Mouse (Mus musculus) right cerebral cortex, postnatal 36 days (tissue): ENCODE results near the gene Uap1.

Experiments
- DNase-seq, 2 experiments: peaks; one replicate each; pipeline ENCODE4 v3.0.0; 2022; ENCODE audit warnings: low spot score in 2 of 2, mixed read lengths in 1 of 2

Uap1 gene

GRCm38 (mm10) chr1:170174814-170175332 is at the start of gene Uap1:
Gene Uap1, minus strand, starts transcription at chr1:170174957.
- DNase-seq, result peak; percentile 96 to 98

DNA sequence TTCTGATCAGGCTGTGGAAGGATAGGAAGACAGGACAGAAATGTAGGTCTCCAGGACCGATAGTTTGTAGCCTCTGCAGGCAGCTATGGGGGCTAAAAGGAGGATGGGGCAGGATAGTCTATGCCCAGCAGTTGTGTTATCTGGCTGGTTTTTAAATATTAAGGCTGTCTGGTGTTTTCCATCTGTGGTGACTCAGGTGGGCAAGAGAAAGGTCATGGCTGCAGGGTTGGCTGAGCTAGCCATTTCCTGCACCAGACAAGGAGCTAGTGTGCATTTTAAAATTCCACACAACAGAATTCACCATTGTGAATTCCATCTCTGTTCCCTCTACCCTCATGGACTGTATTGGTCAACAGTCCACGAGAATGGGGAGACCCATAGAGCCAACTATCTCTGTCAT is 48.5 kb upstream of the Uap1 start:
- no peak for DNase-seq

- DNase-seq, result no peak
Observed at GRCm38 (mm10) chr1:170220351-170220750, 45.6 kb upstream of the Uap1 start.

DNA sequence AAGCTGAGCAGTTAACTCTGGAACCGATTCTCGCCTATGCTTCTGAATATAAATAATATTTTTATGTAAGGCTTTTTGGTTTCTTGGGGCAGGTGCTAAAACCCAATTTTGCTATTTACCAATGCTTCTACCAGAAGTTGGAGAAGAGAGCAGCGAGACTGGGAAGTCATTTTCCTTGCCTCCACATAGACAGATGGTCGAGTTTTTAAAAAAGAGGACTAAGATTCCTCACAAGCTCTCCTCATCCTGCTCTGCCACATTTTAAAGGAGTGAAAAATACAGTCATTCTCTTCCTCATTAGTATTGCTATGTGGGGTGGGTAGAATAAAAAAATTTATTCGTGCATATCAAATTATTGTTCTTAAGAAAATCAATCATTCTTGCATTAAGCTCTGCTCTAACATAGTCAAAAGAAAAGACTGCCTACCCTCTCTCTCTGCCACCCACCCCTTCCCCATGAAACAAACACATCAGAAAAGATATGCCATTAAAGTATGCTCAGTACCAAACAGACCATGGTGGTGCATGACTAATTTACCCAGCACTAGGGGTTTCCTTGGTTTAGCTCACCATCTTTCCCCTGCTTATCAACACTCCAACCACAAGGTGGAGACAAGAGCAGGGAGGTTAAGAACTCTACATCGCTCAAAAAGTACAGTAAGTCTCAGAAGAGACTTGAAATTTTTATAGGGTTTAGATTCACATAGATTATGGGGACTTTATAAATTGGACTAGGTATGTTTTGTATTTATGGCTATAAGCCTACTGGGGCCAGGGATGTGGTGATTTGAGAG is 43.5 kb upstream of the Uap1 start:
- DNase-seq, result no peak

- DNase-seq, result no peak
Observed at GRCm38 (mm10) chr1:170215590-170215989, 40.8 kb upstream of the Uap1 start.

- DNase-seq, result peak; percentile 82 to 83
Observed at GRCm38 (mm10) chr1:170214757-170215522, 40.2 kb upstream of the Uap1 start, which contains the start of gene Uhmk1. Gene Uhmk1, minus strand, starts transcription at chr1:170215397.

GRCm38 (mm10) chr1:170214383-170214756 is 39.6 kb upstream of the Uap1 start:
- no peak for DNase-seq

- no peak for DNase-seq
Observed at GRCm38 (mm10) chr1:170213181-170213879, 38.6 kb upstream of the Uap1 start.

GRCm38 (mm10) chr1:170206395-170206794 is 31.6 kb upstream of the Uap1 start:
- no peak for DNase-seq

DNA sequence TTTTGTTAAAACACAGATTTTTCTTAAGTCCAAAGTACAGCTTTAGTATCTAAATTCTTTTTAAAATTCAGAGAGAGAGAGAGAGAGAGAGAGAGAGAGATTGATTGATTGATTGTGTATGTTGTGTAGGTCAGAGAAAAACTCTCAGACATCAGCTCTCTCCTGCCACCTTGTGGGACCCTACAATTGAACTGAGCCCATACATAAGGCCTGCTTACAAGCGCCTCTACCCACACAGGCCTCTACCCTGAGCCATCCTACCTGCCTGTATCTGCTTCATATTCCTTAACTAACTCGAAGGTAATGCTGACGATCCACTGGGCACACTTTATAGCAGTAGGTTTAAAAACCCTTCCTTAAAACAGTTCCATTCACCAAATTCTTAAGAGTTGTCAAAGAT is 25.6 kb upstream of the Uap1 start:
- no peak for DNase-seq

- DNase-seq, result no peak
Observed at GRCm38 (mm10) chr1:170196211-170196610, 21.5 kb upstream of the Uap1 start.

- no peak for DNase-seq
Observed at GRCm38 (mm10) chr1:170191925-170192324, 17.2 kb upstream of the Uap1 start.

DNA sequence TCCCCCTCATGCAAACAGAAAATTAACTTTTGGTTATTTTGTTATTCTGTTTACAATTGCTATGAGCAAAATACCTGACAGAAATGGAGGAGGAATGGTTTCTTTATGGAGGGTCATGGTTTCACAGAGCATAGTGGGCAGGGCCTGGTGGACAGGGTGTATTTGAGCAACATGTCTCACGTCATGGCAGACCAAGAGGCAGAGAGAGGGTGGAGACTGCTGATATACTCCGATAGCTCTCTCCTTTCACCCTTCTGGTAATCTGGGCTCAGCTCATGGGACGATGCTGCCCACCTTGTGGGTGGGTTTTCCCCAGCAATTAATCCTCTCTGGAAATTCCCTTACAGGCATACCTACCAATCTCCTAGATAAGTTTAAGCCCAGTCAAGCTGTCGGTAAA is 15.5 kb upstream of the Uap1 start:
- DNase-seq, result no peak

DNA sequence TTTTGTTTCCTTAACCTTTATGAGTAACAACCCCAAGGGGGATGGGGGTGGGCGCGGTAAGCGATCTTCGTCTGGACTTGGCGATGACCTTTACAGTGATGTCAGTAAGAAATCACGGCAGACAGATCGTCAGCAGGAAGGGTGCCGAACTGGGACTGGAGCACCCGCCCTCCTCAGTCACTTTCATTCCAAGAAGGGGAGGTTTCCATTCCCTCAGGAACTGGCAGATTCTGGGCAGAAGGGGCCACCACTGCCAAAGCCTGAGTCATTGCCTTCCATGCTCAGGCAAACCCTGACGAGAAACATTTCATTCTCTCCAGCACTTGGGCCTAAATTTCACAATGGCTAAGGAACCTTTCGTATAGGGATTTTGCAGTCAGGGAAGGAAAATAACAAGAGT is 13.8 kb upstream of the Uap1 start:
- peak in 1 of 2 experiments; percentile 18 for DNase-seq

- peak in 1 of 2 experiments; percentile 28 for DNase-seq
Observed at GRCm38 (mm10) chr1:170186531-170186930, 11.8 kb upstream of the Uap1 start.

DNA sequence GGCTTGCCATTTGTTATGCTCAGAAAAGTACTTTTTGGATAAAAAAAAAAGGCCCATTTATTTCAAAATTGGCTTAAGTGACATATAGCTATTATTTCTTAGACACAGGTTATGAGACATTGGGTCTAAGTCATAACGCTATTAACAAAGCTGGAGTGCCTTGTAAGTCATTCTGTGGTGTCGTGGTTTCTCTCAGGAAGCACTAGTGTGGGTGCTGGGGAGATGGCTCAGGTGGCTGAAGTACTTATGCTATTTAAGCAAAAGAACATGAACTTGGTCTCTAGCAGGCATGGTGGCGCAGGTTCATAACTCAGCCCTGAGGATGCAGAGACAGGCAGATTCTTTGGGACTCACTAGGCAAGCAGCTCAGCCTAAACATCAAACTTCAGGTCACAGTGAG is 10.4 kb upstream of the Uap1 start:
- DNase-seq, result no peak

- no peak for DNase-seq
Observed at GRCm38 (mm10) chr1:170182706-170183105, 7.9 kb upstream of the Uap1 start.

DNA sequence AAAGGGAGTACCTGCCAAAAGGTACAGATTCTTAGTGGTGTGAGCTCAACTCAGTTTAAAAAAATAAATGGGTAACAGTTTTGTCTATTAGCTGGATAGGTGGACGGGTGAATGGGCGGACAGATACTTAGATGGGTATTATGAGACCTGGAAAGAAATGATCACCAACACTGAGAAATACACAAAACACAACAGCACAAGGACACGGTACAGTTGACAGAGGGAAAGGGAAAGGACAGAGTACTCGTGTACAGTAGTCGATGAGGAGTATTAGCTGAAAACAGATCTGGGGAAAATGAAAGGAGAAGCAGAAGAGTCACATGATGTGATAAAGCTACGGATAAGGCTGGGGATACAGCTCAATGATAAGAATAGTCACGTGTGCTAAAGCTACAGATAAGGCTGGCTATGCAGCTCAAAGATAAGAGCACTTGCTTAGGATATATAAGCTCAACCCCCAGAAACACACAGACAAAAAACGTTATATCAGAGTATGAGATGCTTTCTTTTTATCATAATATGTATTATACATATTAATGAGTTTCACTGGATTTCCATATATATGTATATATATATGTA is 2.0 kb upstream of the Uap1 start:
- no peak for DNase-seq

DNA sequence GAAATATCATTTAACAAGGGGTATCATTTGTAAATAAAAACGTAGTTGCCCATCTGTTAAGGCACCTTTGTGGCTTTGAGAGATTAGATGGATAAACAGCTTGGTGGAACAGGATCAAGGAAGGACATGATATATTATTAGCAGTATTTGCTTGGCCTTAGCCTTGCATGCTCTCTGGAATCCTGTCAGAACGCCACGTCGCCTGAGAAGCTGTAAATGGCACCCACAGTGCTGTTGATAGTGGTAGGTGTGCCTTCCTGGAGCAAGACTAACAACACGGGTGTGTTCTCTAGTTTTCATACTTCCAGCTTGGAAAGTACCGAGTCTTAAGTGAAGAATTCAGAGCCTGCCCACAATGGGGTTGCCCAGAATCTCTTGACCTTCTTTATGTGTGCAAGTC is 1.1 kb upstream of the Uap1 start:
- no peak for DNase-seq

- DNase-seq, result peak in 1 of 2 experiments; percentile 15
Observed at GRCm38 (mm10) chr1:170173991-170174813, 555 bp downstream of the Uap1 start.

GRCm38 (mm10) chr1:170167781-170168180 is 7.0 kb downstream of the Uap1 start:
- no peak for DNase-seq
